Mouse (Mus musculus): ENCODE data around the gene Topors. TPM values are rescaled to one million over a fixed set of nuclear protein-coding genes. Genes with fewer than 3 reads are reported as not detected.

Topors gene
- polyA plus RNA-seq, 1 experiment, result 20.6 TPM

DNA sequence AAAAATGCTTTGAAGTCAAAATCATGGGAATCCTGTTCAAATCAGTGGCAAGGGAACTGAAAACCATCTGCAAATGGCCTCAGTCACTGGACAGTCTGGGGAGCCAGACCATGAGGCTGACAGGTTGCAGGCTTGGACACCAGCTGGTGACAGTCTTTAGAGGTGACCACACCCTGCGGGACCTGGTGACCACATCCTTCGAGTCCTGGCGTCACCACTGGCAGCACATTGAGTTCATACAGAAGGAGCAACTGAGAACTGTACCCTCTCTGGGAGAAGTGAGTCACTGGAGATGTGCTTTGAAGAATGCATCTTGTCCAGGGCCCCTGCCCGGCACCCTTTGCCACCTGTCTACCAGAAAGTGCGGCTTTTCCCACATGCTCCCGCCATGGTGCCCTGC is 39.9 kb downstream of the Topors start:
- TF ChIP-seq POLR2A (IDR thresholded peaks at IDR 0.05; ENCODE audit: borderline replicate concordance, control insufficient read depth, low read depth, low read length), result no peak
- no peak for TF ChIP-seq CTCF (IDR thresholded peaks at IDR 0.05; ENCODE audit: control insufficient read depth, insufficient read depth, low read length)
- H3K4me3 ChIP-seq (replicated peaks; ENCODE audit: control insufficient read depth, low read depth, low read length), result no peak overlapping the region
- H3K4me1 ChIP-seq (ENCODE audit: control insufficient read depth, insufficient read depth, low read length), result no peaks in the 10 kb centered on the region; the same call in 1 of the 2 replicates
- H3K27ac ChIP-seq (ENCODE audit: control insufficient read depth, insufficient read depth, low read depth, low read length, poor library complexity), result no peak overlapping the region
- 72% methylated on average over 6 of the region's 6 CpGs for WGBS

DNA sequence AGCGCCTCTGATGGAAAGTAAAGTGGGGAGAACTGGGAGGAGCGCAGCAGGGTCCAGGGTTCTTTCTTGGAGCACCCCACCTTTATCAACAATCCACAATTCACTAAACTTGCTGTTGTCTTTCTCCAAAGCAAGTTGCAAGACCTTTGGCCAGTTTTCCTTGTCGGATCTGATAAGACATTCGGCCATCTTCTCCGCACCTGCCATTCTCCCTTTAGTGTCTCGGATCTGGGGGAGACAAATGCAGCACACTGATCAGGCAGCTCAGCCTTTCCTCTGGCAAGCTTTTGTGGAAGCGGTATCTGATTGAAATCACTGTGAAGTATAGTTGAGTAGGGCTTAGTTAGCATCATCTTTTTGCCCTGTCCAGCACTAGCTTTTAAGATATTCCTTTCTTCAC is 41.8 kb downstream of the Topors start:
- Histone ChIP-seq H3K27ac (ENCODE audit: control insufficient read depth, insufficient read depth, low read depth, low read length, poor library complexity) (no peak overlapping the region), H3K4me3 (replicated peaks; ENCODE audit: control insufficient read depth, low read depth, low read length) (no peak overlapping the region), H3K4me1 (ENCODE audit: control insufficient read depth, insufficient read depth, low read length) (no peaks in the 10 kb centered on the region)
- WGBS, result 90% methylated on average over 7 of the region's 7 CpGs
- TF ChIP-seq CTCF (IDR thresholded peaks at IDR 0.05; ENCODE audit: control insufficient read depth, insufficient read depth, low read length) (no peak), POLR2A (IDR thresholded peaks at IDR 0.05; ENCODE audit: borderline replicate concordance, control insufficient read depth, low read depth, low read length) (no peak)

DNA sequence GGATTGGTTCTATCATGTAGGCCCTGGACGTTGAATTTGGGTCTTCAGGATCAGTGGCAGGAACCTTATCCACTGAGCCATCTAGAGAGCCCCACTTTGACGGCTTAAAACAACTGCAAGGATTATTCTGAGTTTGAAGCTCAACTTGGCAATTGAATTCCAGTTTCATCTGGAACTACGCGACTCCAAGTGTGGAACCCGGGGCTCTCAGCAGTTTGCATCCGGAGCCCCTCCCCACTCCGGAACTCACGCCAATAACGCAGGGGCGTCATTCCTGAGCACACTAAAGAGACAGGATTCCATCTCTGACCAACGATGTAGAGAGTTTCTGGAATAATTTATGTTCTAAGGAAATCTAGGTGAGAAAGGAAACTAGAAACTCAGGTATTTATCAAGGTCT is 42.5 kb downstream of the Topors start:
- H3K27ac ChIP-seq (ENCODE audit: control insufficient read depth, insufficient read depth, low read depth, low read length, poor library complexity), result no peak overlapping the region
- 89% methylated on average over 11 of the region's 11 CpGs for WGBS
- no peaks in the 10 kb centered on the region for H3K4me1 ChIP-seq (ENCODE audit: control insufficient read depth, insufficient read depth, low read length)
- TF ChIP-seq CTCF (IDR thresholded peaks at IDR 0.05; ENCODE audit: control insufficient read depth, insufficient read depth, low read length) (no peak), POLR2A (IDR thresholded peaks at IDR 0.05; ENCODE audit: borderline replicate concordance, control insufficient read depth, low read depth, low read length) (no peak)
- H3K4me3 ChIP-seq (replicated peaks; ENCODE audit: control insufficient read depth, low read depth, low read length), result no peak overlapping the region

DNA sequence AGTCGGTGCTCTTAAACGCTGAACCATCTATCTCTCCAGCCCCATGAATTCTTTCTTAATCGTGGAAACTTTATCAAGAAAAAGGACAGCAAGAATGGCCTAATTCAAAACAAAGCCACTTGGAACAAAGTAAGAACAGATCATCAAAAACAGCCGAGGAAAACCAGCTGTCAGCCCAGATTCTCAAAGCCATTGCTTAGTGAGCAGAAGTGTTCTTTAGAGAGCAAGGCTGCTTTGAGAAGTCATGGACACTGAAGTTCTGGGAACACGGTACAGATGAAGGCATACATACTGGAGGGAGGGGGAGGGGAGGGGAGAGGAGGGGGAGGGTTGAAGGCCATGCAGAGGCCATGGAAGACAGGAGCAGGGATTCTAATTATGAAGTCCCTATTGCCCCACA is 43.6 kb downstream of the Topors start:
- Histone ChIP-seq H3K27ac (ENCODE audit: control insufficient read depth, insufficient read depth, low read depth, low read length, poor library complexity) (no peak overlapping the region), H3K4me3 (replicated peaks; ENCODE audit: control insufficient read depth, low read depth, low read length) (no peak overlapping the region), H3K4me1 (ENCODE audit: control insufficient read depth, insufficient read depth, low read length) (no peaks in the 10 kb centered on the region)
- 84% methylated on average over 5 of the region's 5 CpGs for WGBS
- TF ChIP-seq POLR2A (IDR thresholded peaks at IDR 0.05; ENCODE audit: borderline replicate concordance, control insufficient read depth, low read depth, low read length), result no peak
- no peak for TF ChIP-seq CTCF (IDR thresholded peaks at IDR 0.05; ENCODE audit: control insufficient read depth, insufficient read depth, low read length)

DNA sequence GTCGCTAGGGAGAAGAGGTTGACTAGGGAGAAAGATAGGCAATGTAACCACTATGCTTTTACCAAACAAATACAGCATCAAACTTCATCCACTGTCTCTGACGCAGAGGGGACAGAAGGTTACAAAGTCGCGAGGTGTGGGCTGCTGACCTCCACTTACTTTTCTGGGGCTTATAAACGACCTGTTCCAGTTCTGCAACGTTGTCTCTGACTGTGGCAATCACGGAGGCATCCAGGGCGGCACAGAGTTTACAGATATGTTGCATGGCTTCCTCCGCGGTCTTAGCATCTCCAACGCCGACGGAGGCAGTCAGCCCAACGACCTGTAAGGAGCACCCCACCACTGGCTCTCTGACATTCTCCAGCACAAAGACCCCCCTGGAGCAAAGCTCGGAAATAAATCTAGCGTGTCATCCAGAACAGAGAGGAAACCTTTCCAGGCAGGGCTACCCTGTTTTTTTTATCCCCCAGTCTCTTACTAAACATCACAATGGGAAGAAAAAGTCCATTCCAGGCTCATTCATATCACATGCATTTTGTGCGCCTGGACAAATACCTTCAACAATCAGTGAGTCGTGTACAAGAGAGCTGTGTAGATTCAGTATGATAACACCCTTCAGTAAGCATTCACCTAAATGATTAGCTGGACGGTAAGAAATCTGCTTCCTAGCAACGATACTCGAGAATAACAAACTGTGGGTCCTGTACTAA is 47.6 kb downstream of the Topors start:
- Histone ChIP-seq H3K27ac (ENCODE audit: control insufficient read depth, insufficient read depth, low read depth, low read length, poor library complexity) (no peak overlapping the region), H3K4me1 (ENCODE audit: control insufficient read depth, insufficient read depth, low read length) (no peaks in the 10 kb centered on the region), H3K4me3 (replicated peaks; ENCODE audit: control insufficient read depth, low read depth, low read length) (no peak overlapping the region)
- no peak for TF ChIP-seq CTCF (IDR thresholded peaks at IDR 0.05; ENCODE audit: control insufficient read depth, insufficient read depth, low read length)
- no peak for TF ChIP-seq POLR2A (IDR thresholded peaks at IDR 0.05; ENCODE audit: borderline replicate concordance, control insufficient read depth, low read depth, low read length)
- WGBS, result 83% methylated on average over 21 of the region's 21 CpGs

DNA sequence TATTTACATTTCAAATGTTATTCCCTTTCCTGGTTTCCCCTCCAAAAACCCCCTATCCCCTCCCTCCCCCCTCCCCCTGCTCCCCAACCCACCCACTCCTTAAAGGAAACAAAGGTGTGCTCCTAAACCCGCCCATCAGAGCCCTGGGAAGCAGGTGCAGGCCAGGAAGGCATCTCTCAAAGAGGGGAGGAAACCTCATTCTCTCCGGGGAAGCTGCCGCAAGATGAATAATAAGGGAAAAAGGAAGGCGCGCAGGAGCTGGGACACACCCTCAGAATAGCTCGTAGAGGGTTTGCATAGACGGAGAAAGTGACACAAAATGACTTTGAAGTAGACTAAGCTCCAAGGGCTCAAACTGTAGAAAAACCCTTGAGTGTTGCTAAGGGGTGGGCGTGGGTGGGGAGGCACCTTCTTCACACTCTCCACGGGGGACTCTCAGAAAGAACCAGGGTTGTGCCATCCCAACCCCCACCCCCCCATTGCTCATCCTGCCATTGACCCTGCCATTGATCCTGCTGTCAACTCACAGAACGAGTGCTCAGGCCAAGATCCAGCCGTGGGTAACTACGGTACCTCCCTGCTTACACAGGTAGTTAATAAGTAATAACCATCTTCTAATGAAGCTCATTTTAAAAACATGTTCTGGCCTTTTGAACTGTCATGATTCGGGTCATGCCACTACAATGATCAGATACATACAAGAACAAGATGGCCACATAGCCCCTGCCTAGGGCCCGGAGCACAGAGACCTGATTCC is 48.5 kb downstream of the Topors start:
- WGBS, result 83% methylated on average over 14 of the region's 14 CpGs
- no peak overlapping the region for H3K4me3 ChIP-seq (replicated peaks; ENCODE audit: control insufficient read depth, low read depth, low read length)
- H3K4me1 ChIP-seq (ENCODE audit: control insufficient read depth, insufficient read depth, low read length), result no peaks in the 10 kb centered on the region
- no peak for TF ChIP-seq POLR2A (IDR thresholded peaks at IDR 0.05; ENCODE audit: borderline replicate concordance, control insufficient read depth, low read depth, low read length)
- no peak for TF ChIP-seq CTCF (IDR thresholded peaks at IDR 0.05; ENCODE audit: control insufficient read depth, insufficient read depth, low read length)
- no peak overlapping the region for H3K27ac ChIP-seq (ENCODE audit: control insufficient read depth, insufficient read depth, low read depth, low read length, poor library complexity)

DNA sequence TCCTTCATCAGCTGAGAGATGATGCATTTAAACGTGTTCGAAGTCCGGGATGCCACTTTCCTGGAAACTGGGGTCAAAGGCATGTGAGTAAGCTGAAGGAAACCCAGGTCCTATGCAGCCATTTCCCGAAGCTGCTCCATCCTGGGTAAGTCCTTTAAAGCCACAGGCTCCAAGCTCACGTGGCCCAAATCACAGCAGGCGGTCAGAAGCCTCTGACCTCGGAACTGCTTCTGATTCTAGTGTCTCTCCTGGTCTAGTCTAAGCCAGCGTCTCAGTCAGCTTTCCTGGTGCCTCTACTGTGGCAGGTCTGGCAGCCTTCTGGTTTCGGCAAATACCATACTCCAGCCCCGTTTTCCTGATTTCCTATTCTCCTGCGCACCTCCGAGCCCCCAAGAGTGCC is 49.2 kb downstream of the Topors start:
- WGBS, result 87% methylated on average over 12 of the region's 12 CpGs
- no peaks in the 10 kb centered on the region for H3K4me1 ChIP-seq (ENCODE audit: control insufficient read depth, insufficient read depth, low read length)
- no peak for TF ChIP-seq CTCF (IDR thresholded peaks at IDR 0.05; ENCODE audit: control insufficient read depth, insufficient read depth, low read length)
- no peak for TF ChIP-seq POLR2A (IDR thresholded peaks at IDR 0.05; ENCODE audit: borderline replicate concordance, control insufficient read depth, low read depth, low read length)
- no peak overlapping the region for H3K4me3 ChIP-seq (replicated peaks; ENCODE audit: control insufficient read depth, low read depth, low read length)
- no peak overlapping the region for H3K27ac ChIP-seq (ENCODE audit: control insufficient read depth, insufficient read depth, low read depth, low read length, poor library complexity)

DNA sequence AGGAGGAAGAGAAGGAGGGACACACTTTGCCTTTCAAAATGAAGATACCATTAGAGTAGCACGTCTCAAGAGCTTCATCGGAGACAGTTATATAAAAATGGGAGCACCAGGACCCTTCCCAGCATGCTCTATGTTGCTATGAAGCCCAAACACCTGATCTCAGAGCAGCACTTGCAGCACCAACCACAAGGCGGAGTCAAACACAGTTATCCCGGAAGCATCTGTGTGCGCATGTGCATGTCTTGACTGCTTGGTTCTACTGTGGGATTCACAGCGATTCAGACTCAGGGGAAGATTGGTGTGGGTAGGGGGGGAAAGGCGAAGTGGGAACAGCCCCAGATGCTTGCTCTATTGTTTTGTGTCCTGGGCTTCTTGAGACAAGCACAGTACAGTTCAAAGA is 51.3 kb downstream of the Topors start:
- H3K4me1 ChIP-seq (ENCODE audit: control insufficient read depth, insufficient read depth, low read length), result no peaks in the 10 kb centered on the region
- TF ChIP-seq POLR2A (IDR thresholded peaks at IDR 0.05; ENCODE audit: borderline replicate concordance, control insufficient read depth, low read depth, low read length), result no peak
- TF ChIP-seq CTCF (IDR thresholded peaks at IDR 0.05; ENCODE audit: control insufficient read depth, insufficient read depth, low read length), result peak; percentile 63
- no peak overlapping the region for H3K27ac ChIP-seq (ENCODE audit: control insufficient read depth, insufficient read depth, low read depth, low read length, poor library complexity)
- WGBS, result 66% methylated on average over 7 of the region's 7 CpGs
- H3K4me3 ChIP-seq (replicated peaks; ENCODE audit: control insufficient read depth, low read depth, low read length), result no peak overlapping the region
